Mouse (Mus musculus): ENCODE data around the gene Fut2.

- TF ChIP-seq E2F4 (IDR thresholded peaks at IDR 0.05; ENCODE audit: insufficient replicate concordance, low read depth, low read length) = no peak
- TF ChIP-seq POLR2A (IDR thresholded peaks at IDR 0.05; ENCODE audit: low read depth, low read length) = no peak
Observed at GRCm38 (mm10) chr7:45689099-45689498, 22.9 kb upstream of the Fut2 start.
